Mouse (Mus musculus): ENCODE data around the gene Sgms1. TPM values are rescaled to one million over a fixed set of nuclear protein-coding genes. Genes with fewer than 3 reads are reported as not detected.
A peak's percentile ranks its signal among the peaks of the same experiment; 100 is the strongest.

The Sgms1 gene
- polyA plus RNA-seq, 1 experiment, result 42.1 TPM

DNA sequence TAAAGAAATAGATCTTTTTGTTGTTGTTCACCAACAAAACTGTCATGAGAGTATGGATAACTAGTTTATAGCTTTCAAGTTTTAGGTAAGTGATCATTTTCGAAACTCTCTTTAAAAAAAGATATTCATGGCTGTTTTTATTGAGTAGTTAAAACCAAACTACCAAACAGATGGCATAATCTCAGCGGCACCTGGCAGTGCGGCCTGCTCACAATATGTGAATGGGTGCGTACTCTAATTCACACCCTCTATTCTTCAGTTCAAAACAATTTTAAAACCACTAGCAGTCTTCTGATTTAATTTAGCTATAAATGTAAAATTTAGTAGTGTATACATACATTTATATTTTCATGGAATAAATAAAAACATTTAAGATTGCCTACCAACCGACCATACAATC is 266.3 kb downstream of the Sgms1 start:
- TF ChIP-seq CTCF (IDR thresholded peaks at IDR 0.05; ENCODE audit: low read depth, low read length) (no peak), POLR2A (IDR thresholded peaks at IDR 0.05; ENCODE audit: borderline replicate concordance, low read depth, low read length) (no peak)
- no peaks in the 10 kb centered on the region for H3K4me1 ChIP-seq (ENCODE audit: control insufficient read depth, insufficient read depth, low read length)
- no peak overlapping the region for H3K4me3 ChIP-seq (ENCODE audit: insufficient read depth, low read length)
- H3K27ac ChIP-seq (ENCODE audit: insufficient read depth, low read depth, low read length), result no peak overlapping the region

DNA sequence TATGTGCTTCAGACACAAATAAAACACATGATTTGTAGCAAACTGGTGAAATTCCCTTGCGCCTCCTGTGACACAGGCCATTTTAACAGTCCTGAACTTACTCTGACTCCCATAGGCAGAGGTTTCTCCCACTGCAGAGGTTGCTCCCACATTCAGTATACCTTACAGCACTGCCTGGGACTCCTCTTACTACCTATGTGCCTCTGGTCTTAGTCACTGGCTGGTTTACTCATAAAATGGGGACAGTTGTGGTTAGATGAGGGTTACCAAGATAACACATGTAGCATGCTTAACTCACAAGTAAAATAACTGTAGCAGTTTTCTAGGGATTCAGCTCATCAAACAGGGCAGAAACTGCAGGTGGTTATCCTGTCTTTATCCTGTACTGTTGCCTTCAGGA is 268.7 kb downstream of the Sgms1 start:
- Histone ChIP-seq H3K4me1 (ENCODE audit: control insufficient read depth, insufficient read depth, low read length) (no peaks in the 10 kb centered on the region), H3K4me3 (ENCODE audit: insufficient read depth, low read length) (no peak overlapping the region), H3K27ac (ENCODE audit: insufficient read depth, low read depth, low read length) (no peak overlapping the region)
- TF ChIP-seq CTCF (IDR thresholded peaks at IDR 0.05; ENCODE audit: low read depth, low read length), result no peak

DNA sequence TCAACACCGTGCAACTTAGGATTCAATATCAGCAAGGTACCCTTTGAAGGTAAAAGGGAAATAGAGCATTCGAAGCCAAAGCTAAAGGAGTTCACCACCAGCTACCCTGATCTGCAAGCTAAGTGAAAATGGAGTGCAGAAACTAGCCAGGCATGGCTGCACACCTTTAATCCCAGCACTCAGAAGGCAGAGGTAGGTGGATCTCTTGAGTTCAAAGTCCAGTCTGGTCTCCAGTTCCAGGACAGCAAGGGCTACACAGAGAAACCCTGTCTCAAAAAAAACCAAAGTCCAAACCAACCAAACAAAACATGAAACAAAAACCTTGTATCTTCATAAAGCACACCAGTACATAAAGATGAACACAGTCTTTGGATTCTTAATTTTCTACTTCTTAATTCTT is 269.8 kb downstream of the Sgms1 start:
- Histone ChIP-seq H3K4me1 (ENCODE audit: control insufficient read depth, insufficient read depth, low read length) (no peaks in the 10 kb centered on the region), H3K27ac (ENCODE audit: insufficient read depth, low read depth, low read length) (no peak overlapping the region), H3K4me3 (ENCODE audit: insufficient read depth, low read length) (no peak overlapping the region)
- TF ChIP-seq POLR2A (IDR thresholded peaks at IDR 0.05; ENCODE audit: borderline replicate concordance, low read depth, low read length) (no peak), CTCF (IDR thresholded peaks at IDR 0.05; ENCODE audit: low read depth, low read length) (no peak)

DNA sequence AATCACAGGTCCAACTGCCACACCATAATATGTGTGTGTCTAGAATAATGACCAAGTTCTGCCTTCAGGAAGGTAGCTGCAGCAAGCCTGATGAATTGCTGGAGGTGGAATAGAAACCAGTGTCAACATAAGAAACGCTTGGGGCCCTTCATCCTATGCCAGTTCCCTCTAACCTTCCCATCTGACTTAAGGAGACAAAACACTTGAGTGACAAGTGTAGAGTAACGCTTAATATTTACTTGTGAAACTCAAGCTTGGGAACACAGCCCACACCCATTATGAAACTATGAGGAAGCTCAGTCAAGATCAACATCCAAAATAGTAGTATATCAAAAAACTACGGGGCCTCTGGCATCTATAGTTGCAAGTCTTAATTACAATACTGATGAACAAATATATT is 271.0 kb downstream of the Sgms1 start:
- no peak for TF ChIP-seq CTCF (IDR thresholded peaks at IDR 0.05; ENCODE audit: low read depth, low read length)
- TF ChIP-seq POLR2A (IDR thresholded peaks at IDR 0.05; ENCODE audit: borderline replicate concordance, low read depth, low read length), result no peak
- H3K4me3 ChIP-seq (ENCODE audit: insufficient read depth, low read length), result no peak overlapping the region
- H3K4me1 ChIP-seq (ENCODE audit: control insufficient read depth, insufficient read depth, low read length), result peaks cover 2% of the 10 kb centered on the region

DNA sequence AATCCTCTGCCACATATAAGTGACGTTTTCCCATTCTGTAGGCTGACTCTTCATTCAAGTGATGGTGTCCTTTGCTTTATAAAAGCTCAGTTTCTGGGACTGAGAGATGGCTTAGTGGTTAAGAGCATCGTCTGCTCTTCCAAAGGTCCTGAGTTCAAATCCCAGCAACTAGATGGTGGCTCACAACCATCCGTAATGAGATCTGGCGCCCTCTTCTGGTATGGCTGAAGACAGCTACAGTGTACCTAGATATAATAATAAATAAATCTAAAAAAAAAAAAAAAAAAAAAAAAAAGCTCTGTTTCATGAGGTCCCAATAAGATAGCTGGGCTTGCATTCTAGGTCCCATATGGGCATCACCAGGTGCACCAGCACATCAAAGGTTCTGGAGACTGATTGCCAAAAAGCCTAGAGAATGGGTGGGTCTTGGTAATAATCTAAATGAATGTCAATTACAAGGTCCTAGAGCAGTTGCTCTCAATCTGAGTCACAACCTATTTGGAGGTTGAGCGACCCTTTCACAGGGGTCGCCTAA is 272.0 kb downstream of the Sgms1 start:
- H3K27ac ChIP-seq (ENCODE audit: insufficient read depth, low read depth, low read length), result no peak overlapping the region
- H3K4me3 ChIP-seq (ENCODE audit: insufficient read depth, low read length), result no peak overlapping the region
- peaks cover 10% of the 10 kb centered on the region for H3K4me1 ChIP-seq (ENCODE audit: control insufficient read depth, insufficient read depth, low read length)
- TF ChIP-seq CTCF (IDR thresholded peaks at IDR 0.05; ENCODE audit: low read depth, low read length) (peak; percentile 16; the same call in 1 of the 2 replicates), POLR2A (IDR thresholded peaks at IDR 0.05; ENCODE audit: borderline replicate concordance, low read depth, low read length) (no peak)

More for the DNA sequence above, 271.0 kb downstream of the Sgms1 start:
- no peak overlapping the region for H3K27ac ChIP-seq (ENCODE audit: insufficient read depth, low read depth, low read length)

DNA sequence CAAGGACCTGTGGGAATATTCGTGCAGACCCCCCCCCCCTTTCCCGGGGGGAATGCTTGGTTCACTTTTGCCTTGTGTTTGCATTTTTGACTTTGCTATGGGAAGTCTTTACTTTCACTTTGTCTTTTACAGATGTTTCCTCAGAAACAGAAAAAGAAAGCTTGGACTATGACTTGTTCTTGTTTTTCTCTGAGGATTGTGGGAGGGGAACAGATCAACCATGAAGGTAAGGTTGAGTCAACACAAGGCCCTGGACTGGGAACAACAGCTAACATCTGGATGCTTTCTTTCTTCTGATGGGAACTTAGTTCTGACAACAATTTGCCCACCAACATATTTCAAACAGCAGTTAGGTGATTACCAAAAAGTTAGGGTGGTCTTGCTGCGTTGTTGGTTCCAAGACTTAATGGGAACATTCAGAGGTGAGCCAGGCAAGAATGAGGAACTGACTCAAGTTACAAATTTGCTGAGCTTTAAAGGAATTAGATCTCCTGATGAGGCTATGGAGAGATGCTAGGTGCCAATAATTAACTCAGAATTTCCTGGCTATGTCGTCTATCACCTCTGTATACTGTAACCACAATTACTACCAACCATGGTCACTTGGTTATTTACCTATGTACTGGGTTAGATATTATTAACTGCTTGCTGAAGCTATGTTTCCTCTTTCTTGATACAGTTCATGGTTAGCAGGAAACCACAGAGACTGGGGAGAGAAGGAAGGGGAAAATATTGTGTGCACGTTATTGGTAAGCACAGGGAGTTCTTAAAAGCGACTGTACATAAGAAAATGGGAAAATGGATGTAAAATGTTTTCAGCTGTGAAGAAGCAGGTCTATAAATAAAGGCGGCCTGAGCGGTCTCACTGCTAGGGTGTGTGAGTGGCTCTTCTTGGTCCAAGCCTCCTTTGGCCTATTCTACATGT is 277.4 kb downstream of the Sgms1 start:
- Histone ChIP-seq H3K27ac (ENCODE audit: insufficient read depth, low read depth, low read length) (peak overlapping the region; percentile 51), H3K4me3 (ENCODE audit: insufficient read depth, low read length) (no peak overlapping the region)
- TF ChIP-seq CTCF (IDR thresholded peaks at IDR 0.05; ENCODE audit: low read depth, low read length) (no peak), POLR2A (IDR thresholded peaks at IDR 0.05; ENCODE audit: borderline replicate concordance, low read depth, low read length) (no peak)

DNA sequence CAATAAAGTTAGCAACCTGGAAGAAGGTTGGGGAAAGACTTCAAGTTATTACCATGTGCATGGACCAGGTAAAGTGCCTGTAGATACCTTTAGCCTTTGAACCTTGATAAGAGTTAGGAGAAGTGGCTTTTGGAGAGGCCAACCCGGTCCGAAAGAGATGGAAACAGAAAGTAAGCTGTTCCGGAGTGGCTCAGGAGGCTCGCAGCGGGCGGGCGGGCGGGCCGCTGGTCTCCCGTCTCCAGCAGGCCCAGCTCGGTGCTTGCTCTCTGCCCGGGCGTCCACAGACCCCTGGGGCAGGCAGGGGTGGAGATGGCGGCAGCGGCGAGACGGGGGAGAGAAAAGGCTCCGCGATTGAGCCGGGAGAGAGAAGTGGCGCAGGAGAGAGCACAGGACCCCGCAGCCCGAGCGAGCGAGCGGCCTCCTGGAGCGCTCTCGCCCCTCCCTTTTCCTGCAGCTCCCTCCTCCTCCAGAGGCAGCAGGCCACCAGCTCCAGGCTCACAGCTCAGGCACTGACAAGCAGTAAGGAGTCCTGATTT is 281.7 kb downstream of the Sgms1 start, which contains the start of gene Asah2:
Gene Asah2 (minus strand): TSS at position 441 of the 536 bp plus-strand sequence.
- Histone ChIP-seq H3K4me3 (ENCODE audit: insufficient read depth, low read length) (peak within 1 kb of the TSS; percentile 83), H3K4me1 (ENCODE audit: control insufficient read depth, insufficient read depth, low read length) (peaks cover 23% of the 10 kb centered on the region), H3K27ac (ENCODE audit: insufficient read depth, low read depth, low read length) (peak within 1 kb of the TSS; percentile 77)
- no peak for TF ChIP-seq POLR2A (IDR thresholded peaks at IDR 0.05; ENCODE audit: borderline replicate concordance, low read depth, low read length)
- TF ChIP-seq CTCF (IDR thresholded peaks at IDR 0.05; ENCODE audit: low read depth, low read length), result no peak

More for the DNA sequence above, 277.4 kb downstream of the Sgms1 start:
- H3K4me1 ChIP-seq (ENCODE audit: control insufficient read depth, insufficient read depth, low read length), result peaks cover 25% of the 10 kb centered on the region

DNA sequence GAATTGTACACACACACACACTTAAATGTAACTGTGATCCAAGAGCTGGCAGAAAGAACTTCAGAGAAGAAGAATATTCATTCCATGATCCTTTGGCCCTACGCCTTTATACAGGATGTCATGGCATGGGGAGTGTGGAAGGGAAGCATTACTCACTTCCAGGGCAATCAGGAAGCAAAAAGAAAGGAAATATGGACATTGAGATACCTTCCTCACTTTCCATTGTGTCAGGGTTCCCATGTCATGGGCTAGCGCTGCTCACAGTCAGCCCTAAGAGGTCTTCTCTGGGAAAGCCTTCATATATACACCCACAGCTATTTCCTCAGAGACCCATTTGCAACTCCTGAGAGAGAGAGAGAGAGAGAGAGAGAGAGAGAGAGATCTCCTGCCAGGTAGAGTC is 282.8 kb downstream of the Sgms1 start:
- H3K27ac ChIP-seq (ENCODE audit: insufficient read depth, low read depth, low read length), result no peak overlapping the region
- TF ChIP-seq POLR2A (IDR thresholded peaks at IDR 0.05; ENCODE audit: borderline replicate concordance, low read depth, low read length) (no peak), CTCF (IDR thresholded peaks at IDR 0.05; ENCODE audit: low read depth, low read length) (no peak)

DNA sequence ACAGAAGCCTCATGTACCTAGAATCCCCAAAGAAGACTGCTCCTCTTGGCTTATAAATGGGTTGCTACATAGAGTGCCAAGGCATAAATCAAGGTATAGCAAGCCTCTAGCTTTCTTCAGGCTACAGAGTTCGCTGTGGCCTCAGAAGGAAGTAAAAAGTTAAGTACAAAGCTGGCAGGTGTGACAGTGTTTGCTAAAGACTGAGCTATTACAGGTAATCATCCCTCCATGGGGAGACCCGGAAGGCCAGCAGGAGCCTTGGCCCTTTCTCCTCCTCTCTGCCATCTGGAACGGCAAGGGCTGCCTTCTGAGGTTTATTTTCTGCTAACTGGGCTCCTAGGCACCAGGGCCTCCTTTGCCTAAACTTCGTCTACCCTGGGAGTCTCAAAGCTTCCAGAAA is 285.3 kb downstream of the Sgms1 start:
- Histone ChIP-seq H3K4me3 (ENCODE audit: insufficient read depth, low read length) (no peak overlapping the region), H3K4me1 (ENCODE audit: control insufficient read depth, insufficient read depth, low read length) (peaks cover 10% of the 10 kb centered on the region), H3K27ac (ENCODE audit: insufficient read depth, low read depth, low read length) (no peak overlapping the region)
- TF ChIP-seq CTCF (IDR thresholded peaks at IDR 0.05; ENCODE audit: low read depth, low read length), result no peak
- no peak for TF ChIP-seq POLR2A (IDR thresholded peaks at IDR 0.05; ENCODE audit: borderline replicate concordance, low read depth, low read length)

More for the DNA sequence above, 282.8 kb downstream of the Sgms1 start:
- Histone ChIP-seq H3K4me3 (ENCODE audit: insufficient read depth, low read length) (no peak overlapping the region), H3K4me1 (ENCODE audit: control insufficient read depth, insufficient read depth, low read length) (peaks cover 16% of the 10 kb centered on the region)

DNA sequence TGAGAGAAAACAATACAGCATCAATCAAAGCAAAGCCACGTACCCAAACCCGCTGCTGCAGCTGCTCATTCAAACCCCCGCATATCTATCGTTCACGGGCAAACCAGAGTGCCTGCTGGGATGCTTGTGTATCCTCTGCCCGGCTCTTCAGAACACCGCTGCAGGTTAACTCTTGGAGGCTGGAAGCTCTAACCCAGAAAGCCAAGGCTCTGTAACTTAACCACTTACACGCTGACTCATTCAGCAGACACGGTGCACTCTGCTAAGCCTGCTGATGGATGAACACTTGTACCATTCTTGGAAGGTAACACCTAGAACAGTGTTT is 286.6 kb downstream of the Sgms1 start:
- peaks cover 10% of the 10 kb centered on the region for H3K4me1 ChIP-seq (ENCODE audit: control insufficient read depth, insufficient read depth, low read length)
- H3K4me3 ChIP-seq (ENCODE audit: insufficient read depth, low read length), result no peak overlapping the region
- TF ChIP-seq POLR2A (IDR thresholded peaks at IDR 0.05; ENCODE audit: borderline replicate concordance, low read depth, low read length) (no peak), CTCF (IDR thresholded peaks at IDR 0.05; ENCODE audit: low read depth, low read length) (no peak)
- H3K27ac ChIP-seq (ENCODE audit: insufficient read depth, low read depth, low read length), result no peak overlapping the region
